Mouse (Mus musculus): ENCODE measurements at regions not wholly inside any gene's neighbourhood (a gene's known extent, or its start where the extent isn't known, plus 50 kb on each side); places are given as distances from the start of the nearest gene placed in this dataset.

- DNase-seq (ENCODE audit: low spot score) (no peak), ATAC-seq (no peak)
- no peak overlapping the region for H3K4me2 ChIP-seq (replicated peaks; ENCODE audit: low read depth, low read length)
- no peaks in the 10 kb centered on the region for H3K36me3 ChIP-seq (ENCODE audit: insufficient read depth, low read length)
- H3K4me1 ChIP-seq (ENCODE audit: insufficient read depth, low read depth, low read length): no peaks in the 10 kb centered on the region
- H3K9me3 ChIP-seq (ENCODE audit: low read length): no peaks in the 10 kb centered on the region
- TF ChIP-seq EP300 (IDR thresholded peaks at IDR 0.05) (no peak), CTCF (IDR thresholded peaks at IDR 0.05) (no peak)
- H3K27ac ChIP-seq (ENCODE audit: low read length): no peak overlapping the region
- H3K27me3 ChIP-seq (replicated peaks; ENCODE audit: insufficient read depth, low read length): no peaks in the 10 kb centered on the region
- no peak overlapping the region for H3K9ac ChIP-seq (replicated peaks; ENCODE audit: low read depth)
- H3K4me3 ChIP-seq (ENCODE audit: low read depth, low read length): no peak overlapping the region
- 75% methylated on average over 4 of the region's 4 CpGs for WGBS
Observed at GRCm38 (mm10) chr8:87137412-87137811, 252.4 kb upstream of the N4bp1 start.

- ATAC-seq (no peak), DNase-seq (ENCODE audit: low spot score) (no peak)
- H3K4me2 ChIP-seq (replicated peaks; ENCODE audit: low read depth, low read length): no peak overlapping the region
- H3K4me1 ChIP-seq (ENCODE audit: insufficient read depth, low read depth, low read length): no peaks in the 10 kb centered on the region
- no peak overlapping the region for H3K27ac ChIP-seq (ENCODE audit: low read length)
- no peaks in the 10 kb centered on the region for H3K9me3 ChIP-seq (ENCODE audit: low read length)
- no peak overlapping the region for H3K9ac ChIP-seq (replicated peaks; ENCODE audit: low read depth)
- H3K36me3 ChIP-seq (ENCODE audit: insufficient read depth, low read length): no peaks in the 10 kb centered on the region
- TF ChIP-seq CTCF (IDR thresholded peaks at IDR 0.05) (no peak), EP300 (IDR thresholded peaks at IDR 0.05) (no peak)
- WGBS: 55% methylated on average over 3 of the region's 3 CpGs
- H3K4me3 ChIP-seq (ENCODE audit: low read depth, low read length): no peak overlapping the region
- no peaks in the 10 kb centered on the region for H3K27me3 ChIP-seq (replicated peaks; ENCODE audit: insufficient read depth, low read length)
Observed at GRCm38 (mm10) chr8:87131716-87132115, 246.7 kb upstream of the N4bp1 start.

GRCm38 (mm10) chr8:87130691-87131090 lies 245.6 kb upstream of the N4bp1 start:
- no peaks in the 10 kb centered on the region for H3K27me3 ChIP-seq (replicated peaks; ENCODE audit: insufficient read depth, low read length)
- ATAC-seq (no peak), DNase-seq (ENCODE audit: low spot score) (no peak)
- H3K36me3 ChIP-seq (ENCODE audit: insufficient read depth, low read length): no peaks in the 10 kb centered on the region
- H3K4me1 ChIP-seq (ENCODE audit: insufficient read depth, low read depth, low read length): no peaks in the 10 kb centered on the region
- no peak overlapping the region for H3K27ac ChIP-seq (ENCODE audit: low read length)
- WGBS: 37% methylated on average over 3 of the region's 3 CpGs
- no peak for TF ChIP-seq EP300 (IDR thresholded peaks at IDR 0.05)
- no peak for TF ChIP-seq CTCF (IDR thresholded peaks at IDR 0.05)
- no peak overlapping the region for H3K9ac ChIP-seq (replicated peaks; ENCODE audit: low read depth)
- no peaks in the 10 kb centered on the region for H3K9me3 ChIP-seq (ENCODE audit: low read length)
- H3K4me3 ChIP-seq (ENCODE audit: low read depth, low read length): no peak overlapping the region
- no peak overlapping the region for H3K4me2 ChIP-seq (replicated peaks; ENCODE audit: low read depth, low read length)

GRCm38 (mm10) chr8:87128593-87128992 lies 243.5 kb upstream of the N4bp1 start:
- H3K4me3 ChIP-seq (ENCODE audit: low read depth, low read length): no peak overlapping the region
- ATAC-seq (no peak), DNase-seq (ENCODE audit: low spot score) (no peak)
- H3K9me3 ChIP-seq (ENCODE audit: low read length): no peaks in the 10 kb centered on the region
- no peak overlapping the region for H3K9ac ChIP-seq (replicated peaks; ENCODE audit: low read depth)
- H3K36me3 ChIP-seq (ENCODE audit: insufficient read depth, low read length): no peaks in the 10 kb centered on the region
- WGBS: 62% methylated on average over 4 of the region's 4 CpGs
- H3K4me2 ChIP-seq (replicated peaks; ENCODE audit: low read depth, low read length): no peak overlapping the region
- H3K4me1 ChIP-seq (ENCODE audit: insufficient read depth, low read depth, low read length): no peaks in the 10 kb centered on the region
- H3K27me3 ChIP-seq (replicated peaks; ENCODE audit: insufficient read depth, low read length): no peaks in the 10 kb centered on the region
- no peak overlapping the region for H3K27ac ChIP-seq (ENCODE audit: low read length)
- TF ChIP-seq CTCF (IDR thresholded peaks at IDR 0.05): no peak
- TF ChIP-seq EP300 (IDR thresholded peaks at IDR 0.05): no peak

- Histone ChIP-seq H3K27ac (ENCODE audit: low read length) (no peak overlapping the region), H3K27me3 (replicated peaks; ENCODE audit: insufficient read depth, low read length) (no peaks in the 10 kb centered on the region), H3K9me3 (ENCODE audit: low read length) (no peaks in the 10 kb centered on the region), H3K36me3 (ENCODE audit: insufficient read depth, low read length) (no peaks in the 10 kb centered on the region), H3K4me3 (ENCODE audit: low read depth, low read length) (no peak overlapping the region), H3K4me2 (replicated peaks; ENCODE audit: low read depth, low read length) (no peak overlapping the region), H3K4me1 (ENCODE audit: insufficient read depth, low read depth, low read length) (no peaks in the 10 kb centered on the region), H3K9ac (replicated peaks; ENCODE audit: low read depth) (no peak overlapping the region)
- ATAC-seq (no peak), DNase-seq (ENCODE audit: low spot score) (no peak)
- 66% methylated on average over 14 of the region's 14 CpGs for WGBS
- TF ChIP-seq EP300 (IDR thresholded peaks at IDR 0.05) (no peak), CTCF (IDR thresholded peaks at IDR 0.05) (no peak)
Observed at GRCm38 (mm10) chr8:87116190-87116765, 231.2 kb upstream of the N4bp1 start.

GRCm38 (mm10) chr8:87112355-87112754 lies 227.3 kb upstream of the N4bp1 start:
- Histone ChIP-seq H3K27ac (ENCODE audit: low read length) (no peak overlapping the region), H3K9me3 (ENCODE audit: low read length) (no peaks in the 10 kb centered on the region), H3K4me1 (ENCODE audit: insufficient read depth, low read depth, low read length) (no peaks in the 10 kb centered on the region), H3K4me3 (ENCODE audit: low read depth, low read length) (no peak overlapping the region), H3K36me3 (ENCODE audit: insufficient read depth, low read length) (no peaks in the 10 kb centered on the region), H3K4me2 (replicated peaks; ENCODE audit: low read depth, low read length) (no peak overlapping the region), H3K27me3 (replicated peaks; ENCODE audit: insufficient read depth, low read length) (no peaks in the 10 kb centered on the region), H3K9ac (replicated peaks; ENCODE audit: low read depth) (no peak overlapping the region)
- DNase-seq (ENCODE audit: low spot score): no peak
- no peak for ATAC-seq
- WGBS: 66% methylated on average over 7 of the region's 7 CpGs
- TF ChIP-seq EP300 (IDR thresholded peaks at IDR 0.05) (no peak), CTCF (IDR thresholded peaks at IDR 0.05) (no peak)

GRCm38 (mm10) chr8:87105106-87105505 lies 220.0 kb upstream of the N4bp1 start:
- Histone ChIP-seq H3K27ac (ENCODE audit: low read length) (no peak overlapping the region), H3K4me2 (replicated peaks; ENCODE audit: low read depth, low read length) (no peak overlapping the region), H3K9ac (replicated peaks; ENCODE audit: low read depth) (no peak overlapping the region), H3K4me3 (ENCODE audit: low read depth, low read length) (no peak overlapping the region), H3K36me3 (ENCODE audit: insufficient read depth, low read length) (no peaks in the 10 kb centered on the region), H3K27me3 (replicated peaks; ENCODE audit: insufficient read depth, low read length) (no peaks in the 10 kb centered on the region), H3K9me3 (ENCODE audit: low read length) (no peaks in the 10 kb centered on the region), H3K4me1 (ENCODE audit: insufficient read depth, low read depth, low read length) (no peaks in the 10 kb centered on the region)
- ATAC-seq: no peak
- 71% methylated on average over 7 of the region's 7 CpGs for WGBS
- TF ChIP-seq EP300 (IDR thresholded peaks at IDR 0.05) (no peak), CTCF (IDR thresholded peaks at IDR 0.05) (no peak)
- no peak for DNase-seq (ENCODE audit: low spot score)

All from lung, postnatal 0 days (tissue).